Mouse (Mus musculus): ENCODE results near the gene H6pd. TPM values are rescaled to one million over a fixed set of nuclear protein-coding genes. Genes with fewer than 3 reads are reported as not detected.

Gene H6pd
- polyA plus RNA-seq, 1 experiment from 2014 or later = 31.6 TPM

DNA sequence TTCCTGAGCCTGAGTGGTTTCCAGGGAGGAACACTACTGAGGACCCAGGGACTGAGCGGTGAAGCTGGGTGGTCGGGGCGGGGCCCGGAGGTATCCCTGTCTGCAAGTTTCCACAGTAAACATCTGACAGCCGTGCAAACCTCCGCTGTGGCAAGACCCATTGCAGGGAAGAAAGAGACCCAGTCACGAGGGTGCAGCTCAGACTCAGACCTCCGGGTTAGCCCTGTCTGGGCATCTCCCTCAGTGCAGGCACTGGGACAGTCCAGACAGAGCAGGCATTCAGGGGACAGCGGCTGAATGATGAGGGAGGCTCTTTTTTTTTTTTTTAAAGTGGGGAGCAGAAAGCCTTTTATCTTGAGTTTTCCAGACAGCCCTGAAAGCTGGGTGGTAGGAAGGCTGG lies 63.6 kb downstream of the H6pd start:
- Histone ChIP-seq H3K4me1 (ENCODE audit: control insufficient read depth, insufficient read depth, low read length) (peaks cover 64% of the 10 kb centered on the region), H3K36me3 (ENCODE audit: control insufficient read depth, insufficient read depth, low read length) (no peaks in the 10 kb centered on the region), H3K27me3 (replicated peaks; ENCODE audit: control insufficient read depth, insufficient read depth, low read length) (no peaks in the 10 kb centered on the region), H3K4me2 (ENCODE audit: low read depth, low read length) (no peak overlapping the region; the same call in 1 of the 2 replicates), H3K9ac (ENCODE audit: low read depth, low read length) (0 out of 2 replicates have a peak overlapping the region, but pooled peaks have one; percentile 41), H3K4me3 (ENCODE audit: low read length) (no peak overlapping the region), H3K27ac (ENCODE audit: low read length) (peak overlapping the region; percentile 52), H3K9me3 (ENCODE audit: control insufficient read depth, low read length) (no peaks in the 10 kb centered on the region)
- 24% methylated on average over 9 of the region's 9 CpGs for WGBS
- ATAC-seq = 0 out of 2 replicates have a peak, but pooled peaks have one; percentile 18

DNA sequence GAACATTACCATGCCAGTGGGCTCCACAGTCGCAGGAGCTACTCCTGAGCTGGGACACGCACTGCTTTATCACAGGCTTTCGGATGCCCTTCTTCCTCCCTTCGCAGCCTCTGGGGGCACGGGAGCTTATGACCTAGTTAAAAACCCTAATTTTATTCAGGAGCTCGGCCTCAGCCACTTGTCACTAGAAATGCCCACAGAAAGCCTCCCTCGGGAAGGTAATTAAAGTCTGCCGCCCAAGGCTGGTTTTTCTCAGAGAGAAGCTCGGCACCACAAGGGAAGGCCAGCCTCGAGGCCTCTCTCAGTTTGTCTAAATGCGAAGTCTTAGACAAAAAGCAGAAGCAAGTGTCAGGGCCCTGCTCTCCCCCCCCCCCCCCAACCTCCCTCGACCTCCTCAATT lies 64.6 kb downstream of the H6pd start:
- H3K4me3 ChIP-seq (ENCODE audit: low read length) = no peak overlapping the region
- no peaks in the 10 kb centered on the region for H3K27me3 ChIP-seq (replicated peaks; ENCODE audit: control insufficient read depth, insufficient read depth, low read length)
- ATAC-seq = no peak
- H3K9ac ChIP-seq (ENCODE audit: low read depth, low read length) = peak overlapping the region; percentile 41; the same call in 1 of the 2 replicates
- WGBS = 47% methylated on average over 12 of the region's 12 CpGs
- H3K9me3 ChIP-seq (ENCODE audit: control insufficient read depth, low read length) = no peaks in the 10 kb centered on the region
- peaks cover 67% of the 10 kb centered on the region for H3K4me1 ChIP-seq (ENCODE audit: control insufficient read depth, insufficient read depth, low read length)
- no peak overlapping the region for H3K4me2 ChIP-seq (ENCODE audit: low read depth, low read length)
- 0 out of 2 replicates have a peak overlapping the region, but pooled peaks have one; percentile 52 for H3K27ac ChIP-seq (ENCODE audit: low read length)
- H3K36me3 ChIP-seq (ENCODE audit: control insufficient read depth, insufficient read depth, low read length) = no peaks in the 10 kb centered on the region

DNA sequence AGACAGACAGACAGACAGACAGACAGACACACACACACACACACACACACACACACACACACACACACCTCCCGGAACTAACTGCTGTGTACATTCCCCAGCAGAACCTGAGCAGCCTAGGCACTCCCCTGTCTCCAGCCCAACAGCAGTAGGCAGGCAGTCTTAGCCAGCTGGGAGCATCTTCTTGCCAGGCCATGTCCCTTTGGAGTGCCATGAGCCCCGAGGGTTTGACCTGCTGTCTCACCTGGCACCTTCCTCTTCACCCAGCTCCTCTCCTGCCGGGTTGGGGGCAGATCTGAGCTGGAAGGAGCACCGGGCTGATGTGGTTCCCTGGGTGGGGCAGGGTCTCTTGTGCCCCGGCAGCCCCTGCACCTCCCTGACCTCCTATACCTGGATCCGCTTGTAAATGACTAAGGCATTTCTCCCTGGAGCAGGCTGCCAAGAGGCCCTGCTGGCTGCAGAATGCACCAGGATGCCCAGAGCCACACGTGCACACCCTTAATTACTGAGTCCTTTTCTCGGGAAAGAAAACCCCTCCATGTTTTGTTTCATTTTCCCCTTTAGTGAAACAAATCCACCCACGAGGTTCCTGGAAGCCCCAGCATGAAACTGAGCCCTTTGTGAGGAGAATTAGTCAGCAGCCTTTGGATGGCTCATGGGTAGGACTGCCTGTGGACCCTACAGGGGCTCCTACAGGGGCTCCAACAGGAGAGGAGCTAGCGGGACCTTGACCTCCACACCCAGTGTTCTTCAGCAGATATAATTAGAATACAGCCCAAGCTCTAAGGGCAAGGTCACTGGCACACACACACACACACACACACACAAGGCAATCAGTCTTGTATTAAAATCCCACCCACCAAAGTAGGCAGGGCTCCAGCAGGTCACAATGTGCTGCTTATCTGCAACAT lies 65.7 kb downstream of the H6pd start:
- Histone ChIP-seq H3K27ac (ENCODE audit: low read length) (no peak overlapping the region), H3K9ac (ENCODE audit: low read depth, low read length) (peak overlapping the region; percentile 23; the same call in 1 of the 2 replicates), H3K4me1 (ENCODE audit: control insufficient read depth, insufficient read depth, low read length) (peaks cover 65% of the 10 kb centered on the region)

GRCm38 (mm10) chr4:149941067-149941755 lies 67.6 kb downstream of the H6pd start:
- H3K27ac ChIP-seq (ENCODE audit: low read length) = no peak overlapping the region
- no peaks in the 10 kb centered on the region for H3K27me3 ChIP-seq (replicated peaks; ENCODE audit: control insufficient read depth, insufficient read depth, low read length)
- no peak overlapping the region for H3K4me2 ChIP-seq (ENCODE audit: low read depth, low read length)
- no peaks in the 10 kb centered on the region for H3K36me3 ChIP-seq (ENCODE audit: control insufficient read depth, insufficient read depth, low read length)
- H3K4me1 ChIP-seq (ENCODE audit: control insufficient read depth, insufficient read depth, low read length) = peaks cover 57% of the 10 kb centered on the region
- H3K9ac ChIP-seq (ENCODE audit: low read depth, low read length) = no peak overlapping the region
- no peak overlapping the region for H3K4me3 ChIP-seq (ENCODE audit: low read length)
- no peaks in the 10 kb centered on the region for H3K9me3 ChIP-seq (ENCODE audit: control insufficient read depth, low read length)
- 58% methylated on average over 18 of the region's 18 CpGs for WGBS
- ATAC-seq = no peak

More for the DNA sequence above, 65.7 kb downstream of the H6pd start:
- Histone ChIP-seq H3K4me3 (ENCODE audit: low read length) (no peak overlapping the region), H3K9me3 (ENCODE audit: control insufficient read depth, low read length) (no peaks in the 10 kb centered on the region), H3K4me2 (ENCODE audit: low read depth, low read length) (peak overlapping the region; percentile 27; the same call in 1 of the 2 replicates), H3K36me3 (ENCODE audit: control insufficient read depth, insufficient read depth, low read length) (no peaks in the 10 kb centered on the region), H3K27me3 (replicated peaks; ENCODE audit: control insufficient read depth, insufficient read depth, low read length) (no peaks in the 10 kb centered on the region)
- whole genome bisulfite sequencing = 33% methylated on average over 10 of the region's 10 CpGs
- ATAC-seq = peak; percentile 58

- Histone ChIP-seq H3K4me1 (ENCODE audit: control insufficient read depth, insufficient read depth, low read length) (peaks cover 47% of the 10 kb centered on the region), H3K4me2 (ENCODE audit: low read depth, low read length) (no peak overlapping the region), H3K9ac (ENCODE audit: low read depth, low read length) (no peak overlapping the region), H3K4me3 (ENCODE audit: low read length) (no peak overlapping the region), H3K27ac (ENCODE audit: low read length) (no peak overlapping the region), H3K27me3 (replicated peaks; ENCODE audit: control insufficient read depth, insufficient read depth, low read length) (no peaks in the 10 kb centered on the region), H3K36me3 (ENCODE audit: control insufficient read depth, insufficient read depth, low read length) (no peaks in the 10 kb centered on the region), H3K9me3 (ENCODE audit: control insufficient read depth, low read length) (no peaks in the 10 kb centered on the region)
- 40% methylated on average over 8 of the region's 8 CpGs for WGBS
- no peak for ATAC-seq
Measured at GRCm38 (mm10) chr4:149938701-149939100, 70.1 kb downstream of the H6pd start.

DNA sequence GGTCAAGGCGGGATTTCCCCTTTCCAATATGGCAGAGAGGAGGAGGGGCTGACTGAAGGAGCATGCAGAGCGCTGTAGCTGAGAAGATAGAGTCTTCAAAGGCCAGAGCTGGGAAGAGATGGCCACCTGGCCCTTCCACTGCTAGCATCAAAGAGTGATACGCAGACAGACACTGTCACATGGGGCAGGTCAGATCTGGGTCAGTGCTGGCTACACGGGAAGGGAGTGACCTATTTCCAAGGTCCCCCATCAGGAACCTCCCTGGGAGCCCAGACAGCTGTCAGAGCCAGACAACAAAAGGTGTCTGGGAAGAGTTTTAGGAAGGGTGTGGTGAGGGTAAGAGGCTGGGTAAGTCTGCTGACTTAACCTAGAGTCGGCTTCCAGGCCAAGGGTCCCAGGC lies 71.9 kb downstream of the H6pd start:
- Histone ChIP-seq H3K4me1 (ENCODE audit: control insufficient read depth, insufficient read depth, low read length) (peaks cover 30% of the 10 kb centered on the region), H3K4me3 (ENCODE audit: low read length) (no peak overlapping the region), H3K9me3 (ENCODE audit: control insufficient read depth, low read length) (0 out of 2 replicates have a peak, but pooled peaks cover 3% of the 10 kb centered on the region), H3K27me3 (replicated peaks; ENCODE audit: control insufficient read depth, insufficient read depth, low read length) (no peaks in the 10 kb centered on the region), H3K9ac (ENCODE audit: low read depth, low read length) (no peak overlapping the region), H3K27ac (ENCODE audit: low read length) (no peak overlapping the region), H3K36me3 (ENCODE audit: control insufficient read depth, insufficient read depth, low read length) (0 out of 2 replicates have a peak, but pooled peaks cover 2% of the 10 kb centered on the region), H3K4me2 (ENCODE audit: low read depth, low read length) (no peak overlapping the region)
- 60% methylated on average over 5 of the region's 5 CpGs for WGBS
- no peak for ATAC-seq

DNA sequence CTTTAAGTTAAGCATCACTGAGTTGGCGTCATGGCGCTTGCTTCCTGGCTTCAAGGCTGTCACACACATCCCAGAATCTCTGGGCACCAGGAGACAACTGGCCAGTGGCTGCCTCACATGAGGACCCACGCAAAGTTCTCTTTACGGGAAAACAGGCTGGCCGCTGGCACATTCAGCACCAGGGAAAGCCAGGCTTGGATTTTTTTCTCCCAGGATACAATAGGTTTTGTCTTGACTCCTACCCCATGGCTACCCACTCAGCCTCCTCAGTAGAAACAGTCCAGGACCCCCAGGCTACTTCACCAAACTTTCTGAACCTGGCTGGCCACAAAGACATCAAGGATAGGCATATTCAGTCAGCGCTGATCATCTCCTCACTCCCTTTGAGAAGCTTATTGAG lies 73.4 kb downstream of the H6pd start:
- no peak overlapping the region for H3K4me3 ChIP-seq (ENCODE audit: low read length)
- H3K27me3 ChIP-seq (replicated peaks; ENCODE audit: control insufficient read depth, insufficient read depth, low read length) = no peaks in the 10 kb centered on the region
- 0 out of 2 replicates have a peak, but pooled peaks cover 3% of the 10 kb centered on the region for H3K9me3 ChIP-seq (ENCODE audit: control insufficient read depth, low read length)
- H3K9ac ChIP-seq (ENCODE audit: low read depth, low read length) = no peak overlapping the region
- H3K4me1 ChIP-seq (ENCODE audit: control insufficient read depth, insufficient read depth, low read length) = peaks cover 20% of the 10 kb centered on the region
- 89% methylated on average over 6 of the region's 6 CpGs for WGBS
- 0 out of 2 replicates have a peak, but pooled peaks cover 2% of the 10 kb centered on the region for H3K36me3 ChIP-seq (ENCODE audit: control insufficient read depth, insufficient read depth, low read length)
- no peak overlapping the region for H3K4me2 ChIP-seq (ENCODE audit: low read depth, low read length)
- ATAC-seq = no peak
- H3K27ac ChIP-seq (ENCODE audit: low read length) = no peak overlapping the region

DNA sequence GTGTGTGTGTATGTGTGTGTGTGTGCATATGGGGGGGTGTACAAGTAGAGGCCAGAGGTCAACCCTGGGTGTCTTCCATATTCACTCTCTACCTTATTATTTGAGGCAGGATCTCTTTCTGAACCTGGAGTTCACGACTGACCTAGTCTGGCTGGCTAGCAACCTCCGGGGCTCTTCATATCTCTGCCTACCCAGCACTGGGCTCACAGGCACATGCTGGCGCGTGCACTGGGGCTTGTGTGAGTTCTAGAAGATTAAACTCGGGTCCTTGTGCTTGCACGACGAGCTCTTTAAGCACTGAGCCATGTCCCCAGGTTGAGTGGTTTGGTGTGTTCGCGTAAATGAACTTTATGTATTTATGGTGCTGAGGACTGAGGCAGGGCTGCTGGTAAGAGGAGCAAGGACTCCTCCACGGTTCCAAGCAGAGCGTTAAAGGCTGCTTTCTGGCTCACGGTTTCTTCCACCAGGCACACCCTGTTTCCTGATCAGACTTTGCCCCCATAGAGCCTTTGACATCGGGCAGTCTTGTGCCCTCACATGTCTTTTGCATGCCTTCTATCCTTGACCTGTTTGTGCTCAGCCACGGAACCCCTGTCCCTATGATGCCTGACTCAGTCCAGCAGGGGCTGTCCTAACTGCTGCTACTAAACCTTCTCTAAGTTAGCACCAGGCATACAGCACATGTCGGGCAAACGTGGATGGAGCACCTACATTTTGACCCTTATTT lies 75.1 kb downstream of the H6pd start:
- H3K9ac ChIP-seq (ENCODE audit: low read depth, low read length) = no peak overlapping the region
- H3K9me3 ChIP-seq (ENCODE audit: control insufficient read depth, low read length) = 0 out of 2 replicates have a peak, but pooled peaks cover 3% of the 10 kb centered on the region
- H3K4me2 ChIP-seq (ENCODE audit: low read depth, low read length) = peak overlapping the region; percentile 4
- WGBS = 71% methylated on average over 16 of the region's 16 CpGs
- ATAC-seq = peak; percentile 83
- H3K4me1 ChIP-seq (ENCODE audit: control insufficient read depth, insufficient read depth, low read length) = peaks cover 12% of the 10 kb centered on the region; the same call in 1 of the 2 replicates
- H3K27me3 ChIP-seq (replicated peaks; ENCODE audit: control insufficient read depth, insufficient read depth, low read length) = no peaks in the 10 kb centered on the region
- no peak overlapping the region for H3K4me3 ChIP-seq (ENCODE audit: low read length)
- 0 out of 2 replicates have a peak, but pooled peaks cover 2% of the 10 kb centered on the region for H3K36me3 ChIP-seq (ENCODE audit: control insufficient read depth, insufficient read depth, low read length)
- H3K27ac ChIP-seq (ENCODE audit: low read length) = peak overlapping the region; percentile 34

All from intestine, embryonic 16.5 days (tissue).